Mouse (Mus musculus): Measurements from ENCODE around the gene Sppl3. TPM values are rescaled to one million over a fixed set of nuclear protein-coding genes. Genes with fewer than 3 reads are reported as not detected.
A peak's percentile ranks its signal among the peaks of the same experiment; 100 is the strongest.

Sppl3 gene
- 16.6 and 22.8 TPM in 2 replicates for polyA plus RNA-seq (2015; fragmentation: Nextera tagmentation; extraction: Ambion mirVana)

DNA sequence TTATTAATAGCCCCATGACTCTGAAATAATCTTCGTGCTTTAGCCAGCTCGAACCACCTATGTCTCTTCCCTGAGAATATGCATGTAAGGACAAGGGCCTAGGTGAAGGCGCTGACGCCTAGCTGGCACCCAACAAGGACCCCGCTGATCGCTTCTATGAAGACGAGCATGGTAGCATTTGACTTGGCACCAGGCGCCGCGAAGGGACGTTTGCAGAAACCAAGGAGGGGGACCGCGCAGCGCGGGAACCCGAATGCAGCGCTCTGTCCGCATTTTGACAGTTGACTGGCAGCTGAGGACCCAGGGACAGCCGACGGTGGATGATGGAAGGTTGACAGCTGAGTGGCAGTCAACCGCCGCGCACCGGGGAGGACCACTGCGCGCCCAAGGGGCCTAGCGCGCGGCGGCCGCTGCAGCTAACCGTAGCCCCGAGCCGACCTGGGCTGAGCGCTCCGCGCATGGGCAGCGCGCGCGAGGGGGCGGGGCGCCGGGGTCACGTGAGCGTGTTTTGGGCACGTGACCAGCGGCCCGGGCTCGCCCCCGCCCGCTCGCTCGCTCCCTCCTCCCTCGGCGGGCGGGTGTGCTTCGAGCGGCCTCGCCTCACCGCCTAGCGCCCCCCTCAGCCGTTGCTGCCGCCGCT, at the start of gene Sppl3:
Gene Sppl3, plus strand, starts transcription at position 561 of the 640 bp plus-strand sequence.
- Histone ChIP-seq H3K27ac (ENCODE audit: low read length) (peak within 1 kb of the TSS; percentile 92), H3K9ac (replicated peaks; ENCODE audit: low read depth) (peak within 1 kb of the TSS; percentile 92), H3K36me3 (ENCODE audit: insufficient read depth, low read length) (no peaks in the 10 kb centered on the region), H3K4me2 (replicated peaks; ENCODE audit: low read depth, low read length) (peak within 1 kb of the TSS; percentile 67), H3K4me1 (ENCODE audit: insufficient read depth, low read depth, low read length) (peaks cover 14% of the 10 kb centered on the region; the same call in 1 of the 2 replicates), H3K27me3 (replicated peaks; ENCODE audit: insufficient read depth, low read length) (no peaks in the 10 kb centered on the region), H3K4me3 (ENCODE audit: low read depth, low read length) (peak within 1 kb of the TSS; percentile 100), H3K9me3 (ENCODE audit: low read length) (no peaks in the 10 kb centered on the region)
- TF ChIP-seq CTCF (IDR thresholded peaks at IDR 0.05): peak; percentile 25; the same call in 1 of the 2 replicates
- no peak for TF ChIP-seq EP300 (IDR thresholded peaks at IDR 0.05)
- DNase-seq (ENCODE audit: low spot score) (peak; percentile 95), ATAC-seq (peak; percentile 94)
- 1% methylated on average over 50 of the region's 65 CpGs for WGBS

DNA sequence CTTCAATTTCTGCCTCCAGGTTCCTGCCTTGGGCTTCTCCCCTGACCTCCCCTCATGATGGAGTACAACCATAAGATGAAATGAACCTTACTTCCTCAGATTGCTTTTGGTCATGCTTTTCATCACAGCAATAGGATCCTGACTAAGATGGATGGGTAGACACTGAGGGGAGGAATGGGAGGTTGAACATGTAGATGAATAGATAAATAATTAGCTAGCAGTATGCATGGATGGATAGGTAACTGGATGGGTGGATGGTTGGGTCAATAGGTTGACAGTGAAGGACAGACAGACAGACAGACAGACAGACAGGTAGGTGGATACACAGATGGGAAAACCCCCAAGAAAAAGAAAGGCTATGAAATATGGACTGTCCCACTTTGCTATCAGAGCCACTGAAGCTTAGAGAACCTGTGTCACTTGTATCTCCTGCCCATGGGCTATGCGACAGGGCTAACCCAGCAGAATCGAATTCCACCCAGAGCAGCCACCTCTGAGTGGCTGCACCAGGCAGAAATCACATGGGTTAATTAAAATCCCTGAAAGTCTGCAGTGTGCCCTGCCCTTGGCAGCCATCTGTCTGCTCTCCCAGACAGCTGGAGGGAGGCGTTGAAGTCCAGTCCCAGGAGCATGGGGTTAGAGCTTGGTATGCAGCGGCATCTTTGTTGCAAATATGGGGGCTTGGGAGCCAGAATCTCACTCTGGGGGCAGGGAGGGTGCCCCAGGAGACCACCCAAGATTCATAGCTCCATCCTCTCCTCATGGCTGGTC, 49.2 kb upstream of the Sppl3 start:
- ATAC-seq (no peak), DNase-seq (ENCODE audit: low spot score) (no peak)
- Histone ChIP-seq H3K27ac (ENCODE audit: low read length) (no peak overlapping the region), H3K4me2 (replicated peaks; ENCODE audit: low read depth, low read length) (no peak overlapping the region), H3K4me1 (ENCODE audit: insufficient read depth, low read depth, low read length) (no peaks in the 10 kb centered on the region), H3K4me3 (ENCODE audit: low read depth, low read length) (no peak overlapping the region), H3K9me3 (ENCODE audit: low read length) (no peaks in the 10 kb centered on the region), H3K27me3 (replicated peaks; ENCODE audit: insufficient read depth, low read length) (no peaks in the 10 kb centered on the region), H3K9ac (replicated peaks; ENCODE audit: low read depth) (no peak overlapping the region), H3K36me3 (ENCODE audit: insufficient read depth, low read length) (no peaks in the 10 kb centered on the region)
- TF ChIP-seq CTCF (IDR thresholded peaks at IDR 0.05) (no peak), EP300 (IDR thresholded peaks at IDR 0.05) (no peak)
- WGBS: 27% methylated on average over 4 of the region's 4 CpGs

- Histone ChIP-seq H3K36me3 (ENCODE audit: insufficient read depth, low read length) (no peaks in the 10 kb centered on the region), H3K27me3 (replicated peaks; ENCODE audit: insufficient read depth, low read length) (0 out of 2 replicates have a peak, but pooled peaks cover 7% of the 10 kb centered on the region), H3K4me3 (ENCODE audit: low read depth, low read length) (no peak overlapping the region), H3K9me3 (ENCODE audit: low read length) (no peaks in the 10 kb centered on the region), H3K9ac (replicated peaks; ENCODE audit: low read depth) (no peak overlapping the region), H3K4me2 (replicated peaks; ENCODE audit: low read depth, low read length) (no peak overlapping the region), H3K4me1 (ENCODE audit: insufficient read depth, low read depth, low read length) (no peaks in the 10 kb centered on the region), H3K27ac (ENCODE audit: low read length) (no peak overlapping the region)
- ATAC-seq (no peak), DNase-seq (ENCODE audit: low spot score) (no peak)
- WGBS: 36% methylated on average over 7 of the region's 7 CpGs
- TF ChIP-seq EP300 (IDR thresholded peaks at IDR 0.05) (no peak), CTCF (IDR thresholded peaks at IDR 0.05) (no peak)
These were observed 46.5 kb upstream of the Sppl3 start for GRCm38 (mm10) chr5:114964315-114964966.

GRCm38 (mm10) chr5:114964967-114965898, 45.7 kb upstream of the Sppl3 start:
- H3K27me3 ChIP-seq (replicated peaks; ENCODE audit: insufficient read depth, low read length): 0 out of 2 replicates have a peak, but pooled peaks cover 7% of the 10 kb centered on the region
- 42% methylated on average over 17 of the region's 17 CpGs for WGBS
- no peak overlapping the region for H3K27ac ChIP-seq (ENCODE audit: low read length)
- no peaks in the 10 kb centered on the region for H3K4me1 ChIP-seq (ENCODE audit: insufficient read depth, low read depth, low read length)
- no peaks in the 10 kb centered on the region for H3K9me3 ChIP-seq (ENCODE audit: low read length)
- no peak overlapping the region for H3K4me3 ChIP-seq (ENCODE audit: low read depth, low read length)
- no peak overlapping the region for H3K4me2 ChIP-seq (replicated peaks; ENCODE audit: low read depth, low read length)
- DNase-seq (ENCODE audit: low spot score) (no peak), ATAC-seq (no peak)
- H3K36me3 ChIP-seq (ENCODE audit: insufficient read depth, low read length): no peaks in the 10 kb centered on the region
- no peak for TF ChIP-seq CTCF (IDR thresholded peaks at IDR 0.05)
- no peak for TF ChIP-seq EP300 (IDR thresholded peaks at IDR 0.05)
- no peak overlapping the region for H3K9ac ChIP-seq (replicated peaks; ENCODE audit: low read depth)

DNA sequence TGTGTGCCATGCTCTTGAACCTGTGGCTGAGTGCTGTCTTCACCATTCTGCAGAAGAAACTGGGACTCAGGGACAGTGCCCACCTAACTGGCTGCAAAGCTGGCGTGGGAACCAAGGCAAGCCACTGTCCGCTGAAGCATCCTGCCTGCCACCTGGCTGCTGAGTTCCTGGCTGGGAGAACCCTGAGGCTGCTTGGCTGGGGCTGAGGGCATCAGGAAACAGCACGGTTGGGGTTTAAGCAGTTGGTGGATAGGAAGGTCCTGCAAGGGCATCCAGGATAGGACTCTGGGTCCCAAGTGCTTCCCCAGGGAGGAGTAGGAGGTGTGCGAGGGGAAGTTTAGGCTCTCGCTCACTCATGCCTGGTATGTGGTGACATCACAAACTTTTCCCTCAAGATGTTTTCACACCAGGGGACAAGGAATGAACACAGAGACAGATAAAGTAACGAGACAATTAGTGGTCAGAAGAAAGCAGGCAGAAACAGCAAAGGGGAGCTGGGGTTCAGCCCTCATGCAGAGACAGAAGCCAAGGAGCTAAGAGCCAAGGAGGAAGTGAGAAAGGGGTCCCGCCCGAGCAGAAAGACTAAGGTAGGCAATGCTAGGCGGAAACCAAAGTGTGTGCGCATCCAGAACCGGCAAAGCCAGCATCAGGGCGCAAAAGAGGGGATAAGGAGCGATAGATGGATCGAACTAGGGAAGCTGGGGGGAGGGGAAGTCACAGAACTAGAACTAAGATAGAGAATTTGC, 43.2 kb upstream of the Sppl3 start:
- ATAC-seq (no peak), DNase-seq (ENCODE audit: low spot score) (no peak)
- TF ChIP-seq EP300 (IDR thresholded peaks at IDR 0.05) (no peak), CTCF (IDR thresholded peaks at IDR 0.05) (no peak)
- 24% methylated on average over 14 of the region's 14 CpGs for WGBS
- Histone ChIP-seq H3K36me3 (ENCODE audit: insufficient read depth, low read length) (no peaks in the 10 kb centered on the region), H3K4me1 (ENCODE audit: insufficient read depth, low read depth, low read length) (no peaks in the 10 kb centered on the region), H3K27ac (ENCODE audit: low read length) (no peak overlapping the region), H3K4me3 (ENCODE audit: low read depth, low read length) (no peak overlapping the region), H3K9me3 (ENCODE audit: low read length) (no peaks in the 10 kb centered on the region), H3K9ac (replicated peaks; ENCODE audit: low read depth) (no peak overlapping the region), H3K4me2 (replicated peaks; ENCODE audit: low read depth, low read length) (no peak overlapping the region), H3K27me3 (replicated peaks; ENCODE audit: insufficient read depth, low read length) (0 out of 2 replicates have a peak, but pooled peaks cover 7% of the 10 kb centered on the region)

All from lung, postnatal 0 days (tissue).